Mouse (Mus musculus): ENCODE data around the gene Nrn1.

Gene Nrn1

DNA sequence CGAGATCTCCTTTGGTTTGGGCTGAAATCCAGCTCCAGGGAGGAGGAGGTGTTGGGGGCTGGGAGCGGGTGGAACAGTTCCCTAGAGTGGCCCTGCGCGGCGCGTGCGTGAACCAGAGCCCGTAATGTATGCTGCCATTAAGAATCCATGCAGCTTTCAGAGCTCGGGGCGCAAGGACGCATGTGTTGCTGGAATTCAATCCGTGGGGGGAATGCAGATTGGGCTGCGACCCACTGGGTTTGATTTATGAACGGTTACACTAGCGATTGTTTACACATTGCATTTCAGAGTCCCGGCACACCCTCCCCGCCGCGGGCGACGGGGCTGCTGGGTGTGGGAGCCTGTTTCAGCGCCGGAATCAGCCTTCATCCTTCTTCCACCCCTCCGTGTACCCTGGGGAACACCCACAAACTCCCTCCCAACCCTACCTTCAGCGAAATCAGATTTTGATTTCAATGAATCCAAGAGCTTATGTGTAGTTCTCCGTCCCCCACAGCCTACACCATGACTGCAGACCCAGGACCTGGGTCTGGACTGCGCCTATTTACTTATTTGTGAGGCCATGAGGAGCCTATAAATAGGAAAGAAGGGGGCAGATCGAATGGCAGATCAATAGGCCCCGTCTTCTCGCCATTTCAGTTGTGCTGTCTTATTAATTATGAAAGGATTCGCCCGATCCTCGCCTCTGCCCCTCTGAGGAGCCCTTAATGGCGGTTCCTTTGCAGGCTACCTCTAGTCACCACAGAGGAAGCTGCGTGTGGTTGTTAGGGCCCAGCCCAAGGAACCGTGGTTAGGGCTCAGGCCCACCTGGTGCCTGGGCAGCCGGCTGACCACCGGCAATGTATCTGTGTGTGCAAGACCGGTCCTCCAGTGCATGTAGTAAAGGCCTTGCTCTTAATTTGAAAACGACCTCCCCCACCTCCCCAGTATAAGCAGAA is 10.1 kb downstream of the Nrn1 start:
- DNase-seq = peak in 1 of 2 experiments; percentile 22

GRCm38 (mm10) chr13:36723726-36724300 is 11.1 kb downstream of the Nrn1 start:
- peak in 1 of 2 experiments; percentile 4 for DNase-seq

GRCm38 (mm10) chr13:36722309-36722708 is 12.6 kb downstream of the Nrn1 start:
- no peak for DNase-seq

DNA sequence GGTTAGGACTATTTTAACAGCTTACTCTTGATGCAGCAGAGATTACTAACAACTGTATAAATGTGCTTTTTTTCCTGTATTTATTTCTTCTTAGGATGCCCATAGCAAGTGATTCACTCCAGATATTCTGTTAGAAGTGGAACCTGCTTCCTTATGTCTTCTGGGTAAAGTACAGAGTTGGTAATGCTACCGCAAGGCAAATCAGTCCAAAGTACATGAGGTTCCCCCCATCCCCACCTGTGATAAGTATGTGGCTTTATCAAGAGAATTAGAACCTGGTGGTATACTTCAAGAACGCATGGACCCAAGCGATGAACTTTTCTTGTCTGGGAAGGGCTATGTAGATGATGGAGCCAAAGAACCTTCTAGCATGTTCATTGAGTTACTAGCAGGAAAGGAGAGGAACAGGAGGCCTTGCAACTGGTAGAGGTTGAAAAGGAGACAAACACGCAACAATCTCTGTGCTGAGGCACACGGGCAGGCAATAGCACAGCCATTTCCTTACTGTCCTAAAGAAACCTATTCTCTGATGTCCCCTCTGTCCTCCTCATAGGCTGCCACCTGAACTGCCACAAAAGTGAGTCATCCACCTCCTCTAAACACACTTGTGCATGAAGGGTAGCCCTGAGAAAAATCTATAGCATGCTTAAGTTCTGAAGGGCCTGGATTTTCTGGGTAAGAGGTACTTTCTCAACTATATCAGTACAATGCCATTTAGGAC is 14.5 kb downstream of the Nrn1 start:
- no peak for DNase-seq

DNA sequence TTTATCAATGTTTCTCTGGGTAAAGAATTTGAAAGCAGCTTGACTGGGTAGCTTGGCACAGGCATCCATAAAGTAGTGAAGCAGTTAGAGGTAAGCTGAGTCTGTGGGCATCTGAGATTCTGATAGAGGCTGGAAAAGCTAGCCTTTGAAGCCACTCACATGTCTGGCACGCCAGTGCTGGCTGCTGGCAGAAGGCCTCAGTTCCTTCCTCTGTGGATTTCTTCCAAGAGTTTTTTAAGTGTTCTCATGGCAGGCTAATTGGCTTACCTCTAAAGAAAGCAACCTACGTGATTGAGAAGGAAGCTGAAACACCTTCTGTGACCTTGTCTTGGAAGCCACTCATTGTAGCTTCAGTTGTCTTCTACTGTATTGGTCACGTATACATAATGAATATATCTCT is 17.6 kb downstream of the Nrn1 start:
- DNase-seq = no peak

DNA sequence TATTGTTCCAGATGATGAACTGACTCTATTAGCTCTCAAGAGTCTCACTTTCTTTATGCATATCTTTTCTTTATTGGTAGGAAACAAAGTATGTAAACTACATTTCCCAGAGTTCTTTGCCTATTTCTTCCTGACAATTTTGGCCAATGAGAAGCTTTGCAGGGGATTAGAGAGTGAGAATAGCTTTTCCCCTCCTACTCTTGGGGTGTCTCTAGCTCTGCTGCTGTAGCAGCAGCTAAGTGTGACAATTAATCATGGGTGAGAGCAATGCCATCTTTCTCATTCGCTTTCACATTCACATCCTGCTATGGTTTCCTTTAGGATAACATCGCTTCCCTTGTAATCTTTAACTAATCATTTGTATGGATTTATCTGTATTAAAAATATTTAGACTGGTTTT is 18.2 kb downstream of the Nrn1 start:
- DNase-seq = no peak

DNA sequence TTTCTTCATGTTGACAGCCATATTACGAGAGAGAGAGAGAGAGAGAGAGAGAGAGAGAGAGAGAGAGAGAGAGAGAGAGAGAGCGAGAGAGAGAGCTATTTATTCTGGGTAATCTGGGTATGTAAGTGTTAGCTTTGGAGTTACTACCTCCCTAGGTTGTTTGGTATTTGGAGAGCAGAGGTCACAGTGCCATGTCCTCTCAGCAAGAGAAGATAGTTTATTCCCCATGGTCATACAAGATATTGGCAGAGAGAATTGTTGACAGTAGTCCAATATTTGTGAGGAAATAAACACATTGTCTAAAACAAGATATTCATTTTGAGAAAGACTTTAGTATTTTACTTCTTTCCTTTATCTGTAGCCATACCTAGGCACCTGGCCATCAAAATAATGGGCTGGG is 20.8 kb downstream of the Nrn1 start:
- DNase-seq = no peak

DNA sequence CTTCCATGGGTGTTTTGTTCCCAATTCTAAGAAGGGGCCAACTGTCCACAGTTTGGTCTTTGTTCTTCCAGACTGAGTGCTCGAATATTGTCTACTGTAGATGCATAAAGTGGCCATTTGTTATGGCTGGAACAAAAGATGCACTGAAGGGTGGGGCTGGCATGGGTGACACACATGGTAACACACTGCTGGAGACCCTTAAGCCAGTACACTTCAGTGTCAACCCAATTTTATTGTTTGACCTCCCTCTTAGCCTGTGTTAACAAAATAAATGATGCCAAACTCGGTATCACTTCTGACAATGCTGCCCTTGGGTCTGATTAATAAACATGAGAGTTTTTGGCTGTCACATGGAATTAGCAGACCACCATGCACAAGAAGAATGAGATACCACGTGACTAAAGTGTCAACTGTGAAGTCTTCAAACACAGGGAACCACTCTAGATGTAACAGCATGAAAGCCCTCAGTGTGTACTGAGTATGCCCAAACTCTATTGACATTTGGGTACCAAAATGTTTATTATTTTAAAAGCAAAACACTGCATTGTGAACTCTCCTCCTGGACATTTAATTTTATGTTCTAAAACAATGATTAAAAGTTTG is 27.7 kb downstream of the Nrn1 start:
- no peak for DNase-seq

- DNase-seq = peak; percentile 21 to 28
Observed at GRCm38 (mm10) chr13:36696351-36696771, 38.6 kb downstream of the Nrn1 start.

DNA sequence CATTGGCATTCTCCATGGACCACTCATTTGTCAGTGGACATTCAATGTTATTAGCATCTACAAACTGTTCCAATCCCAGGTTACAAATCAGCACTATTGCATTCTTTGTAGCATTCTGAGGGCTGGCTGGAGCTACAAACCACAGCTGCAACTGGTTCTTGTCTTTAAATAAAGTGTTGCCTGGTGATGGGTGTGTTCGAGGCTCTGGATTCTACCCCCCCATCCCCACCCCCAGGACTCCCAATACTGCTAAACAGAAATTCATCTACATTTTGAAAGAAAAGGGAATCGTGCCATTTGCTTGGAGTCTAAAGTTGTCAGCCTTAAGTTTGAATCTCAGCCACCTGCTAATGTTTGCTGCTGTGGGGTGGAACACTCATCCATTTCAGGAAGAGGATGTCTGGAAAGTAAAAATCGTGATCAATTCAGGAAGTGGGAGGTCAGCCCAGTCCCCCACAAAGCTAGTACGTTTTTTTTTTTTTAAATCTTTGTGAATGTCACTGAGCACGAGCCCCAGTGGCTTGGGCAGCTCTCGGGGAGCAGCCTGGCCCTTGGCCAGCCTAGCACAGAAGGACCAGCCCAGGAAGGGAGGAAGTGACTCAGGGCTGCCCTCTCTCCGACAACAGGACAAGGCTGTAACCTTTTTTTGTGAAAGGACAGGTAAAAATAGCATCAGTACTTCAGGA is 39.3 kb downstream of the Nrn1 start:
- peak; percentile 21 to 34 for DNase-seq

DNA sequence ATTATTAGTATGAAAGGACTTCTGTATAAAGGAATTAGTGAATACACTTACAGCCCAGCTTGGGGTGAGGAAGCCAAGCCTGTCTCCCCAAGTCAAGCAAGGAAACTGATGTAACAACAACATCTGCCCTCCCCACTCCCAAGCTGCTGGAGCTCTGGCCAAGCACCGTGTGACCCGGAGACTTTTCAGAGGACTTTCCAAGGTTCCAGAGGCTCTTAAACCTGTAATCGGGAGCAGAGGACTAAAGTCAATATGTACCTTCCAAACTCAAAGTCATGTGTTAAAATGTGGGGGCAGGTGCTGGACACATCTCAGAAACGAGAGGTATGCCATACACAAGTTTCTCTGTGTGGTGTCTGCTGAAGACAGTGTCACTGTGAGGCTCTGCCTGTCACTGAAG is 51.4 kb downstream of the Nrn1 start:
- no peak for DNase-seq

- DNase-seq = no peak
Observed at GRCm38 (mm10) chr13:36680690-36681355, 54.1 kb downstream of the Nrn1 start.

GRCm38 (mm10) chr13:36679345-36679744 is 55.6 kb downstream of the Nrn1 start:
- no peak for DNase-seq
